Mouse (Mus musculus) hindbrain, embryonic 11.5 days (tissue): ENCODE results near the gene Cryzl1. TPM values are rescaled to one million over a fixed set of nuclear protein-coding genes. Genes with fewer than 3 reads are reported as not detected.

Experiments used
- ATAC-seq: fragments of 200-750 bp; cut with Nextera tagmentation; 2 replicates; pipeline ENCODE4 v1.8.0; 2017; ENCODE audit warnings: mild to moderate bottlenecking, moderate TSS enrichment, moderate library complexity; ENCODE audit not compliant: low FRiP score
- DNase-seq: peaks from one replicate; pipeline ENCODE4 v3.0.0-alpha.2; 2015; ENCODE audit warnings: low spot score
- H3K27ac ChIP-seq: fragments of 300-500 bp; sonication (generic); 2 replicates; pipeline ENCODE4 v1.5.1; 2014; ENCODE audit warnings: mild to moderate bottlenecking, low read depth, low read length
- H3K27me3 ChIP-seq: fragments of 300-500 bp; sonication (generic); 2 replicates; pipeline ENCODE4 v1.6.1; 2014; ENCODE audit warnings: mild to moderate bottlenecking, low read length, moderate library complexity, mixed read lengths; ENCODE audit not compliant: control insufficient read depth, insufficient read depth
- H3K36me3 ChIP-seq: fragments of 300-500 bp; sonication (generic); 2 replicates; pipeline ENCODE4 v1.6.1; 2014; ENCODE audit warnings: mild to moderate bottlenecking, low read length, moderate library complexity, mixed read lengths; ENCODE audit not compliant: control insufficient read depth, insufficient read depth
- H3K4me1 ChIP-seq: fragments of 300-500 bp; sonication (generic); replicated peaks from 2 replicates; pipeline ENCODE4 v1.6.1; 2014; ENCODE audit warnings: low read length, mixed read lengths; ENCODE audit not compliant: control insufficient read depth, insufficient read depth
- H3K4me2 ChIP-seq: fragments of 300-500 bp; sonication (generic); replicated peaks from 2 replicates; pipeline ENCODE4 v1.6.1; 2014; ENCODE audit warnings: mild to moderate bottlenecking, low read depth, low read length
- H3K4me3 ChIP-seq: fragments of 300-500 bp; sonication (generic); 2 replicates; pipeline ENCODE4 v1.5.1; 2014; ENCODE audit warnings: low read depth, low read length
- H3K9ac ChIP-seq: fragments of 300-500 bp; sonication (generic); 2 replicates; pipeline ENCODE4 v1.6.1; 2014; ENCODE audit warnings: low read depth, low read length
- H3K9me3 ChIP-seq: fragments of 300-500 bp; sonication (generic); 2 replicates; pipeline ENCODE4 v1.6.1; 2016; ENCODE audit warnings: low read length; ENCODE audit not compliant: control insufficient read depth
- WGBS: fragments of 180-500 bp; shearing (Covaris S2); extraction: QIAGEN DNeasy Blood & Tissue Kit; methylation state at CpG from one replicate; pipeline ENCODE4 v1.1.7; 2014; 5-methylcytosine and 5-hydroxymethylcytosine counted together
- polyA plus RNA-seq: library from polyadenylated mRNA; unstranded; fragments of >200 nt; fragmentation: Nextera tagmentation; extraction: Ambion mirVana; gene quantifications from 2 replicates; pipeline ENCODE4 v1.2.1, GENCODE M21; 2014

The Cryzl1 gene
- polyA plus RNA-seq, 1 experiment from 2014 or later: 93.4 TPM

- ATAC-seq: no peak
- Histone ChIP-seq H3K4me2 (no peak overlapping the region), H3K27ac (no peak overlapping the region), H3K9me3 (no peaks in the 10 kb centered on the region), H3K4me3 (no peak overlapping the region), H3K36me3 (peaks cover 3% of the 10 kb centered on the region; the same call in 1 of the 2 replicates), H3K27me3 (no peaks in the 10 kb centered on the region), H3K9ac (no peak overlapping the region), H3K4me1 (no peaks in the 10 kb centered on the region)
- 83% methylated on average over 14 of the region's 14 CpGs for WGBS
- DNase-seq: peak; percentile 28
Observed at GRCm38 (mm10) chr16:91704603-91705340, 24.0 kb downstream of the Cryzl1 start.

GRCm38 (mm10) chr16:91702771-91703188 lies 26.0 kb downstream of the Cryzl1 start:
- H3K9me3 ChIP-seq: no peaks in the 10 kb centered on the region
- H3K4me2 ChIP-seq: no peak overlapping the region
- 62% methylated on average over 3 of the region's 3 CpGs for WGBS
- no peaks in the 10 kb centered on the region for H3K27me3 ChIP-seq
- ATAC-seq (no peak), DNase-seq (no peak)
- peaks cover 3% of the 10 kb centered on the region; the same call in 1 of the 2 replicates for H3K36me3 ChIP-seq
- H3K9ac ChIP-seq: no peak overlapping the region
- no peaks in the 10 kb centered on the region for H3K4me1 ChIP-seq
- H3K27ac ChIP-seq: no peak overlapping the region
- no peak overlapping the region for H3K4me3 ChIP-seq

- no peak for DNase-seq
- H3K36me3 ChIP-seq: peaks cover 3% of the 10 kb centered on the region; the same call in 1 of the 2 replicates
- 91% methylated on average over 13 of the region's 13 CpGs for WGBS
- ATAC-seq: no peak
- H3K4me1 ChIP-seq: no peaks in the 10 kb centered on the region
- no peak overlapping the region for H3K4me3 ChIP-seq
- H3K9ac ChIP-seq: no peak overlapping the region
- no peaks in the 10 kb centered on the region for H3K27me3 ChIP-seq
- H3K27ac ChIP-seq: no peak overlapping the region
- no peak overlapping the region for H3K4me2 ChIP-seq
- H3K9me3 ChIP-seq: no peaks in the 10 kb centered on the region
Observed at GRCm38 (mm10) chr16:91701908-91702307, 26.9 kb downstream of the Cryzl1 start.

GRCm38 (mm10) chr16:91698995-91699394 lies 29.8 kb downstream of the Cryzl1 start:
- peaks cover 3% of the 10 kb centered on the region; the same call in 1 of the 2 replicates for H3K36me3 ChIP-seq
- no peak for ATAC-seq

GRCm38 (mm10) chr16:91695108-91695755 lies 33.5 kb downstream of the Cryzl1 start:
- no peak for DNase-seq
- ATAC-seq: no peak

More at GRCm38 (mm10) chr16:91698995-91699394, 29.8 kb downstream of the Cryzl1 start:
- Histone ChIP-seq H3K4me2 (no peak overlapping the region), H3K9me3 (no peaks in the 10 kb centered on the region), H3K4me3 (no peak overlapping the region), H3K27ac (no peak overlapping the region), H3K9ac (no peak overlapping the region), H3K27me3 (no peaks in the 10 kb centered on the region), H3K4me1 (no peaks in the 10 kb centered on the region)
- no peak for DNase-seq
- 96% methylated on average over 1 of the region's 1 CpGs for WGBS

GRCm38 (mm10) chr16:91694455-91695084 lies 34.2 kb downstream of the Cryzl1 start:
- Histone ChIP-seq H3K9me3 (no peaks in the 10 kb centered on the region), H3K4me2 (no peak overlapping the region), H3K9ac (no peak overlapping the region), H3K4me3 (no peak overlapping the region), H3K27ac (no peak overlapping the region), H3K4me1 (no peaks in the 10 kb centered on the region), H3K36me3 (no peaks in the 10 kb centered on the region), H3K27me3 (no peaks in the 10 kb centered on the region)
- DNase-seq: peak; percentile 87
- WGBS: 37% methylated on average over 14 of the region's 14 CpGs
- peak; percentile 83 for ATAC-seq

More at GRCm38 (mm10) chr16:91695108-91695755, 33.5 kb downstream of the Cryzl1 start:
- H3K27ac ChIP-seq: no peak overlapping the region
- no peaks in the 10 kb centered on the region for H3K4me1 ChIP-seq
- H3K4me2 ChIP-seq: no peak overlapping the region
- 68% methylated on average over 8 of the region's 8 CpGs for WGBS
- no peak overlapping the region for H3K4me3 ChIP-seq
- no peaks in the 10 kb centered on the region for H3K9me3 ChIP-seq
- no peak overlapping the region for H3K9ac ChIP-seq
- H3K36me3 ChIP-seq: peaks cover 2% of the 10 kb centered on the region; the same call in 1 of the 2 replicates
- no peaks in the 10 kb centered on the region for H3K27me3 ChIP-seq

- Histone ChIP-seq H3K9me3 (no peaks in the 10 kb centered on the region), H3K27me3 (no peaks in the 10 kb centered on the region), H3K4me2 (no peak overlapping the region), H3K9ac (no peak overlapping the region), H3K4me3 (no peak overlapping the region), H3K36me3 (no peaks in the 10 kb centered on the region), H3K27ac (no peak overlapping the region), H3K4me1 (0 out of 2 replicates have a peak, but pooled peaks cover 2% of the 10 kb centered on the region)
- ATAC-seq (no peak), DNase-seq (no peak)
- WGBS: 55% methylated on average over 7 of the region's 7 CpGs
Observed at GRCm38 (mm10) chr16:91689791-91690190, 39.0 kb downstream of the Cryzl1 start.

GRCm38 (mm10) chr16:91688619-91689334 lies 40.0 kb downstream of the Cryzl1 start, which contains the start of gene Donson:
Gene Donson, minus strand, starts transcription at chr16:91688770.
- peak within 1 kb of the TSS; percentile 87 for H3K9ac ChIP-seq
- no peaks in the 10 kb centered on the region for H3K9me3 ChIP-seq
- ATAC-seq (peak; percentile 99), DNase-seq (peak; percentile 97)
- H3K27ac ChIP-seq: peak within 1 kb of the TSS; percentile 85
- no peaks in the 10 kb centered on the region for H3K27me3 ChIP-seq
- H3K4me2 ChIP-seq: peak within 1 kb of the TSS; percentile 83
- H3K4me1 ChIP-seq: 0 out of 2 replicates have a peak, but pooled peaks cover 2% of the 10 kb centered on the region
- H3K4me3 ChIP-seq: peak within 1 kb of the TSS; percentile 87
- H3K36me3 ChIP-seq: no peaks in the 10 kb centered on the region
- under 1% methylated on average over 60 of the region's 71 CpGs for WGBS
